Mouse (Mus musculus) E14TG2a.4 (cell line): Measurements from ENCODE around the gene Spata31d1a.

Experiments used
- CTCF ChIP-seq: conservative IDR thresholded peaks from 2 replicates; pipeline ENCODE4 v1.5.1; 2014; ENCODE audit warnings: low read length
- NANOG ChIP-seq: IDR thresholded peaks from 2 replicates; pipeline ENCODE4 v1.6.1; 2014; ENCODE audit warnings: borderline replicate concordance, low read length, mixed read lengths
- POU5F1 ChIP-seq: IDR thresholded peaks from 2 replicates; pipeline ENCODE4 v1.6.1; 2014; ENCODE audit warnings: low read length, borderline replicate concordance

DNA sequence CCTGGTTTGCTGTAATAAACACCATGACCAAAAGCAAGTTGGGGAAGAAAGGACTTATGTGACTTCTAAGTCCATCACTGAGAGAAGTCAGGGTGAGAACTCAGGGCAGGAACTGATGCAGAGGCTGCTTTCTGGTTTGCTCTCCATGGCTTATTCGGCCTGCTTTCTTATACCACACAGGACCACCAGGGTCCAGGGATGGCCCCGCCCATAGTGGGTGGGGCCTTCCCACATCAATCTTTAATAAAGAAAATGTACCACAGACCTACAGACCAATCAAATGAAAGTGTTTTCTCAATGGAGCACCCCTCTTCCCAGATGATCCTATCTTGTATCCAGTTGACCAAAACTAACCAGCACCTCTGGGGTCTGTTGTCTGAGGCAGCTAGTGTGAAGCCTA is 38.6 kb downstream of the Spata31d1a start:
- TF ChIP-seq CTCF (no peak; the same call in 1 of the 2 replicates), NANOG (no peak), POU5F1 (no peak)
